Mouse (Mus musculus) monocyte, adult 59 days (primary cell): ENCODE data around the gene Ankrd16. TPM values are rescaled to one million over a fixed set of nuclear protein-coding genes. Genes with fewer than 3 reads are reported as not detected.

Source experiments
- total RNA-seq, 2 experiments: library from RNA; stranded (reverse); gene quantifications; one replicate each; pipeline ENCODE4 v1.2.4; 2023

Ankrd16 gene
- 10 to 100 TPM; 67.1 to 67.2 TPM for total RNA-seq

GRCm38 (mm10) chr2:11777091-11778068 lies at the start of gene Ankrd16, which contains the start of gene Fbh1:
TSS of gene Ankrd16 (plus strand) at chr2:11777876.
TSS of gene Fbh1 (minus strand) at chr2:11777582.

Other genes starting within 250 kb of the Ankrd16 start
- 10 to 100 TPM; 65.4 to 83.1 TPM for gene Pfkfb3, start 223.8 kb upstream of the Ankrd16 start, total RNA-seq
- gene Rbm17, start 173.7 kb upstream of the Ankrd16 start, total RNA-seq: 100 to 1,000 TPM; 119 to 127 TPM
- not detected for gene Gm17490, start 151.6 kb upstream of the Ankrd16 start, total RNA-seq
- gene Il2ra, start 135.1 kb upstream of the Ankrd16 start, total RNA-seq: under 1 TPM; 0.52 to 0.97 TPM
- gene Il15ra, start 72.6 kb upstream of the Ankrd16 start, total RNA-seq: 10 to 100 TPM; 17.7 to 25.7 TPM
- 10 to 100 TPM; 67.0 to 72.4 TPM for gene Fbh1, start 294 bp upstream of the Ankrd16 start, total RNA-seq